Mouse (Mus musculus) neural tube, embryonic 13.5 days (tissue): Measurements from ENCODE around the gene Aarsd1. TPM values are rescaled to one million over a fixed set of nuclear protein-coding genes. Genes with fewer than 3 reads are reported as not detected.
"Not testable (repeated sequence)": the region's sequence is repeated elsewhere in the genome, so short reads cannot be mapped to it uniquely, and the experiment has no call there.

Experiments
- ATAC-seq: fragments of 200-750 bp; cut with Nextera tagmentation; 2 replicates; pipeline ENCODE4 v1.8.0; 2017; ENCODE audit warnings: low read depth, mild to moderate bottlenecking, moderate TSS enrichment, moderate library complexity
- H3K27ac ChIP-seq: fragments of 300-500 bp; sonication (generic); replicated peaks from 2 replicates; pipeline ENCODE4 v1.5.1; 2015; ENCODE audit warnings: moderate library complexity, mild to moderate bottlenecking, inconsistent platforms
- H3K27me3 ChIP-seq: fragments of 300-500 bp; sonication (generic); 2 replicates; pipeline ENCODE4 v1.6.1; 2015; ENCODE audit warnings: mild to moderate bottlenecking, inconsistent platforms
- H3K36me3 ChIP-seq: fragments of 300-500 bp; sonication (generic); 2 replicates; pipeline ENCODE4 v1.6.1; 2015; ENCODE audit warnings: mild to moderate bottlenecking, inconsistent platforms
- H3K4me1 ChIP-seq: fragments of 300-500 bp; sonication (generic); replicated peaks from 2 replicates; pipeline ENCODE4 v1.6.1; 2015; ENCODE audit warnings: inconsistent platforms
- H3K4me2 ChIP-seq: fragments of 300-500 bp; sonication (generic); 2 replicates; pipeline ENCODE4 v1.6.1; 2015; ENCODE audit warnings: inconsistent platforms, mild to moderate bottlenecking, moderate library complexity
- H3K4me3 ChIP-seq: fragments of 300-500 bp; sonication (generic); 2 replicates; pipeline ENCODE4 v1.5.1; 2015; ENCODE audit warnings: mild to moderate bottlenecking, inconsistent platforms
- H3K9ac ChIP-seq: fragments of 300-500 bp; sonication (generic); 2 replicates; pipeline ENCODE4 v1.6.1; 2015; ENCODE audit warnings: moderate library complexity, mild to moderate bottlenecking, inconsistent platforms
- H3K9me3 ChIP-seq: fragments of 300-500 bp; sonication (generic); 2 replicates; pipeline ENCODE4 v1.6.1; 2016; ENCODE audit warnings: inconsistent platforms
- WGBS: fragments of 180-500 bp; shearing (Covaris S2); methylation state at CpG from one replicate; pipeline ENCODE4 v1.1.7; 2015; 5-methylcytosine and 5-hydroxymethylcytosine counted together
- polyA plus RNA-seq: library from polyadenylated mRNA; unstranded; fragments of >200 nt; fragmentation: Nextera tagmentation; extraction: Ambion mirVana; gene quantifications from 2 replicates; pipeline ENCODE4 v1.2.1, GENCODE M21; 2015

Aarsd1 gene
- polyA plus RNA-seq, 1 experiment from 2014 or later, result 90.0 TPM

DNA sequence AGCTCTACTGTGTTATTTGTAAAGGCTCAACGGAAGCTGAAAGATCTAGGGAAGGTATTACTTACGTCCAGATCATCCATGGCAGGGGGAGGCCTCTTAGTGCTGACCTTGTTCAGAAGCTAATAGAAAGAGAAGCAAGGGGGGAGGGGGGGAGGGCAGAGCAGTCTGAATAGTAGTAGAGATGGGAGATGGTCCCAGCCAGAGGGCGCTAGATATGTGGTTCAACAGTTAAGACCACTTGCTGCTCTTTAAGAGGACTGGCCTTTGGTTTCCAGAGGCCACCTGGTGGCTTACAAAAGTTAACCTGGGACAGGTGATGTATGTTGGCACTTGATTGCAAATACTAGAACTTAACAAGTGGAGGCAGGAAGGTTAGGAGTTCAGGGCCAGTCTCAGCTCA, 2.2 kb upstream of the Aarsd1 start:
- WGBS, result 24% methylated on average over 3 of the region's 3 CpGs
- H3K4me1 ChIP-seq, result peaks cover 17% of the 10 kb centered on the region
- no peak overlapping the region for H3K9ac ChIP-seq
- H3K9me3 ChIP-seq, result no peaks in the 10 kb centered on the region
- H3K27ac ChIP-seq, result no peak overlapping the region
- ATAC-seq, result no peak
- no peak overlapping the region for H3K4me3 ChIP-seq
- no peaks in the 10 kb centered on the region for H3K36me3 ChIP-seq
- H3K27me3 ChIP-seq, result no peaks in the 10 kb centered on the region
- H3K4me2 ChIP-seq, result no peak overlapping the region

DNA sequence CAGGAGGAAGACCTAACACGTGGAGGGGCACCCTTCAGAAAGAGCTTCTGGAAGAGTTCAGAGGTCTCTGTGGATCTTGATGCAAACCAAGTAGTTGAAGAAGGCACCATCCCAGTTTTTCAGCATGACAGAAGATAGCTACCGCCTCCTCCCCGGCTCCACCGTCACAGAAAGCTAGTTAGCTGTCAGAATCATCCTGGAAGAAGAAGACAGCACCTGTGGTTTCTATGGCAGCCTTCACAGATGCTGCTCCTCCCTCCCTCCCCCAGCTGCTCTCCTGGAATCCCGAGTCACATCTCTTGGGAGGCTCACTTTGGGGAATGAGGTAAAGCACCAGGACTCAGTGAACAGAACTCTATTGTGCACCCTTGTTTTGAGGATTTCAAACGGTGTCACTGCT, 1.6 kb upstream of the Aarsd1 start:
- Histone ChIP-seq H3K27ac (no peak overlapping the region), H3K9me3 (no peaks in the 10 kb centered on the region), H3K4me1 (peaks cover 10% of the 10 kb centered on the region), H3K4me2 (no peak overlapping the region), H3K27me3 (no peaks in the 10 kb centered on the region), H3K4me3 (no peak overlapping the region), H3K36me3 (peaks cover under 1% of the 10 kb centered on the region; the same call in 1 of the 2 replicates), H3K9ac (no peak overlapping the region)
- no peak for ATAC-seq
- 64% methylated on average over 6 of the region's 6 CpGs for WGBS

DNA sequence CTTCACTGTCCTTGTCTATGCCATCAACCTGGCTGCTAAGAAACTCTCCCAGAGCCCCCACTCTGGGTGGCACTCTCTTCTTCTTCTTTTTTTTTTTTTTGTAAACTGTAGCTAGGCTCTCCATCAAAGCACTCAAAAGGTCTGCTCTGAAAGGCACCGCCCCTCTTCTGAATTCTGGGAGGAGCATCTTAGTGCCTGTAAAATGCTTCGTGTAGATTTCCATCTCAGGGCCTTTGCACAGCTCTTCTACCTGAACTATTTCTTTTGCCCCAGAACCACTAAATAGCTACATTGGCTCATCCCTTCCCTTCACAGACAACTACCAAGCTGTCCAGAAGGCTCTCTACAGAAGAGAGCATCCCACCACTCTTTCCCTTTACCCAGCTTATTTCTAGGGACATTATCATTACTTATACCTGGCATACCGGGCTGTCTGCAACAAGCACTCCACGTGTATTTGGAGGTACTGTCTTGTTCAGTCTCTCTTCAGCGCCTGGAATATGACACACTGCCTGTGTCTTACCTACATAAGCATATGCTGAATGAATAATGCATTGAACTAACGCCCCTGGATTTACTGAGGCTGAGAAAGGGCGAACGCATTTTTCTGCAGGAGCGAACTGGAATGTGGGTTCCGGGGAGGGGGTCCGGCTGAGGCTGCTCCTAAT, 848 bp downstream of the Aarsd1 start:
- H3K27ac ChIP-seq, result peak overlapping the region; percentile 87
- no peak for ATAC-seq

DNA sequence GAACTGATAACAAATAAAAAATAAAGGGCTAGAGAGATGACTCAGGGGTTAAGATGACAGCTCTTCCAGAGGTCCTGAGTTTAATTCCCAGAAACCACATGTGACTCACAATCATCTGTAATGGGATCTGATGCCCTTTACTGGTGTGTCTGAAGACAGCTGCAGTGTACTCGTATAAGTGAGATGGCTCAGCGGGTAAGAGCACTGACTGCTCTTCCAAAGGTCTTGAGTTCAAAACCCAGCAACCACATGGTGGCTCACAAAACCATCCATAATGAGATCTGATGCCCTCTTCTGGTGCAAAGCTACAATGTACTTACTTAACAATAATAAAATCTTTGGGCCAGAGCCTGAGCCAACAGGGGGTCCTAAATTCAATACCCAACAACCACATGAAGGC, 2.1 kb downstream of the Aarsd1 start:
- Histone ChIP-seq H3K4me1 (peaks cover 8% of the 10 kb centered on the region), H3K27ac (no peak overlapping the region), H3K27me3 (no peaks in the 10 kb centered on the region), H3K4me2 (no peak overlapping the region), H3K36me3 (peaks cover 35% of the 10 kb centered on the region), H3K4me3 (no peak overlapping the region), H3K9ac (no peak overlapping the region), H3K9me3 (no peaks in the 10 kb centered on the region)
- ATAC-seq, result no peak
- 84% methylated on average over 2 of the region's 2 CpGs for WGBS

More for the DNA sequence above, 848 bp downstream of the Aarsd1 start:
- H3K36me3 ChIP-seq, result peaks cover 22% of the 10 kb centered on the region
- H3K9ac ChIP-seq, result peak overlapping the region; percentile 89
- peak overlapping the region; percentile 88 for H3K4me2 ChIP-seq
- H3K4me3 ChIP-seq, result peak overlapping the region; percentile 83
- WGBS, result 3% methylated on average over 11 of the region's 11 CpGs
- no peaks in the 10 kb centered on the region for H3K27me3 ChIP-seq
- H3K9me3 ChIP-seq, result no peaks in the 10 kb centered on the region
- H3K4me1 ChIP-seq, result peaks cover 8% of the 10 kb centered on the region

DNA sequence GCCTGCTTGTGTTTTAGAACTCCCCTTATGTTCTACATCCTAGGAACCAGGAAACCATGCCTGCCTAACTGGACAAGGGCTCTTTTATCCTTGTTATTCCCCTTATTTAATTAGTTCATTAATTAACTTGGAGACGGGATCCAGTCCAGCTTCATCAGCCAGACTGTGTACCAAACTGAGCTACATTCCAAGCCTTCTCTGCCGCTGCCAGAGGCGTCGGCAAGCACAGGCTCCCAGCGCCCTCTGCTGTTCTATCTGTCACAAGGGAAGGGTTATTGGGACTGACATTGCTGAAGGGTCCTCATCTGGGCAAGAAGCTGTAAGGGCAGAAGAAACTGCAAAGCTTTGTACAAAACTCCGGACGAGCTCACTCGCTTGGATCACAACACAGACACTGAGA, 22.3 kb downstream of the Aarsd1 start:
- ATAC-seq, result peak; percentile 56; the same call in 1 of the 2 replicates
- H3K27me3 ChIP-seq, result no peaks in the 10 kb centered on the region
- no peak overlapping the region for H3K27ac ChIP-seq
- H3K4me1 ChIP-seq, result no peaks in the 10 kb centered on the region
- 8% methylated on average over 8 of the region's 8 CpGs for WGBS
- H3K4me2 ChIP-seq, result no peak overlapping the region
- H3K9me3 ChIP-seq, result no peaks in the 10 kb centered on the region
- no peak overlapping the region for H3K4me3 ChIP-seq
- no peak overlapping the region for H3K9ac ChIP-seq
- no peaks in the 10 kb centered on the region for H3K36me3 ChIP-seq

DNA sequence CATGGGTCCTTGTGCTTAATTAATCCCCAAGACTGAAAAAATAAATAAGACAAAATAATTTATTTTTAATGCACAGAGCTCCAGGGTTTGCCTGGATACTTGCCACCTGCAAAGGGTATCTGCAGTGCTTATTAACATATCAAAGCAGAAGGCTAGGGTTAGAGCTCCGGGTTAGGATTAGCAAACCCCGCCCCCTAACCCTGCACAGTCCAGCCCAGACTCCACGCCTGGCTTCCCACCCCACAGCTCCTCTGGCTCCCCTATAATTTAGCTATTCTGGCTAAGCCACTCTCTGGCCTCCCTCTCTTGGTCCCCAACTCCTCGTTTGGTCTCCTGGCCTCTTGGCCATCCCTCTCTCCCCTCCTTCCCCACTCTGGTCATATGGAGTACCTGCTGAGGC, 35.6 kb downstream of the Aarsd1 start:
- H3K9me3 ChIP-seq, result no peaks in the 10 kb centered on the region
- no peak overlapping the region for H3K4me2 ChIP-seq
- no peak for ATAC-seq
- H3K4me3 ChIP-seq, result no peak overlapping the region
- no peak overlapping the region for H3K27ac ChIP-seq
- no peaks in the 10 kb centered on the region for H3K27me3 ChIP-seq
- H3K9ac ChIP-seq, result no peak overlapping the region
- no peaks in the 10 kb centered on the region for H3K36me3 ChIP-seq
- no peaks in the 10 kb centered on the region for H3K4me1 ChIP-seq
- WGBS, result 12% methylated on average over 4 of the region's 4 CpGs

DNA sequence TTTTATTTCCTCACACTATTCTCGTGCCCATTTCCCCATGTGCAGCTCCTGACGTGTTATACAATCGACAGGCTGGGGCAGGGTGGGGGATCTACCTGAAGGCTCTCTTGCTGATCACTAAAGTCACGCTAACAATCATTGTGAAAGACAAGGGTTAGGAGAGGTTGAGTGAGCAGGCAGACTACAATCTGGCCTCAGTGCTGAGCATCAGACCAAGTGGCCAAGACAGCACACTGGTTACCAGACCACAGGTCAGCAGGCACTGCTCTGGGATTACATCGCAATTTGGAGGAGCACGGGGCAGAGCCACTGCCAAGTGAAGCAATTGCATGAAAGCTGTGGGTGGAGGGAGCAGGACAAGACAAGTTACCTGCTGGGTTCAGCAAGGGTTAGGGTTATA, 38.5 kb downstream of the Aarsd1 start:
- Histone ChIP-seq H3K4me1 (no peaks in the 10 kb centered on the region), H3K9ac (no peak overlapping the region), H3K9me3 (no peaks in the 10 kb centered on the region), H3K36me3 (no peaks in the 10 kb centered on the region), H3K4me2 (no peak overlapping the region), H3K27ac (no peak overlapping the region), H3K27me3 (no peaks in the 10 kb centered on the region), H3K4me3 (no peak overlapping the region)
- WGBS, result 83% methylated on average over 6 of the region's 6 CpGs
- no peak for ATAC-seq

DNA sequence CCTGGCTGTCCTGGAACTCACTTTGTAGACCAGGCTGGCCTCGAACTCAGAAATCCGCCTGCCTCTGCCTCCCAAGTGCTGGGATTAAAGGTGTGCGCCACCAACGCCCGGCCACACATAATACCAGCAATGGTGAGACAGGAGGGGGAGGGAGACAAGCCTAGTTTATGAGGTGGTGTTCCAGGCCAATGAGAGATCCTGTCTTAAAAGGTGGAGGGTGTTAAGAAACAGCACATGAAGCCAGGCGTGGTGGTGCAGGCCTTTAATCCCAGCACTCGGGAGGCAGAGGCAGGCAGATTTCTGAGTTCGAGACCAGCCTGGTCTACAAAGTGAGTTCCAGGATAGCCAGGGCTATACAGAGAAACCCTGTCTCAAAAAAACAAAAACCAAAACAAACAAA, 39.2 kb downstream of the Aarsd1 start:
- WGBS, result 93% methylated on average over 8 of the region's 8 CpGs
- H3K4me1 ChIP-seq, H3K27ac ChIP-seq, H3K27me3 ChIP-seq, H3K4me3 ChIP-seq, H3K4me2 ChIP-seq, H3K36me3 ChIP-seq, H3K9ac ChIP-seq, H3K9me3 ChIP-seq, ATAC-seq: not testable (repeated sequence)

DNA sequence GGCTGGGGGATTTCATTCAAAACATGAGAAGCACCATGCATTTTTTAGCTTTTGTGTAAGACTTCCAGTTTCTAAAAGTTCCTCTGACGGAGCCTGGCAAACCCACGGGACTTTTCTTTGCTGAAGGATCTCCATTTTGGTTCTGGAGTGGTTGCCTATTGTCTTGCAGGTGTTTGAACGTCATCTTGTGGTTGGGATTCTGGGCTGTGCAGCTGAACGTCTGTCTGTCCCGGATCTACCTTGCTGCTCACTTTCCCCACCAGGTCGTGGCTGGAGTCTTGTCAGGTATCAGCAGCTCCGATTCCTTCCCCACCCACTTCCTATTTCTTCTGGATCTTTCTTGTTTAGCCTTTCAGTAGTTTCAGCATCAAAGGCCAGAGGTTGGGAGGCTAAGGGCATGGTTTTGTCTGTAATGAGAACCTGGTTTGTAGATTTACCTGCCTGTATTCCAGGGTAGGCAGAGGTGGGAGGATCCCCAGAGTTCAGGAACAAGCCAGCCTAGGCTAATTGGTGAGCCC, 42.9 kb downstream of the Aarsd1 start:
- WGBS, result 77% methylated on average over 7 of the region's 7 CpGs
- Histone ChIP-seq H3K4me3 (no peak overlapping the region), H3K4me2 (no peak overlapping the region), H3K9me3 (no peaks in the 10 kb centered on the region), H3K4me1 (no peaks in the 10 kb centered on the region), H3K9ac (no peak overlapping the region), H3K27ac (no peak overlapping the region), H3K27me3 (no peaks in the 10 kb centered on the region), H3K36me3 (no peaks in the 10 kb centered on the region)
- no peak for ATAC-seq

DNA sequence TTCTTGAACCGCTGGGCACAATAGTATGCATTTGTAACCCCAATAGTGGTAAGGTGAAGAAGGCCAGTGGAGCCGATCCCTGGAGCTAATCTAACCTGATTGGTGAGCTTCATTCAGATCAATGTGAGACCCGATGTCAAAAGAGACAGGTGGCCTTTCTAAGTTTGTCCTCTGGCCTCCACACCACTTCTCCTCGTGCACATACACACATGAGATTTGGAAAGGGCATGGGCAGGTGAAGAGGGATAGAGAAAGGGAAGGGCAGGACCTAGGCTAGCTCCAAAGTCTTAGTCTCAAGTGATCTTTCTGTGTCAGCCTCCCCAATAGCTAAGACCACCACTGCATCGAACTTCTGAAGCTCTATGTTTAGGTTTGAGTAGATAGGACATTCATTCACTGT, 47.3 kb downstream of the Aarsd1 start:
- WGBS, result 87% methylated on average over 5 of the region's 5 CpGs
- Histone ChIP-seq H3K27ac (no peak overlapping the region), H3K36me3 (no peaks in the 10 kb centered on the region), H3K4me2 (no peak overlapping the region), H3K4me3 (no peak overlapping the region), H3K9ac (no peak overlapping the region), H3K27me3 (no peaks in the 10 kb centered on the region), H3K9me3 (no peaks in the 10 kb centered on the region), H3K4me1 (no peaks in the 10 kb centered on the region)
- ATAC-seq, result no peak

DNA sequence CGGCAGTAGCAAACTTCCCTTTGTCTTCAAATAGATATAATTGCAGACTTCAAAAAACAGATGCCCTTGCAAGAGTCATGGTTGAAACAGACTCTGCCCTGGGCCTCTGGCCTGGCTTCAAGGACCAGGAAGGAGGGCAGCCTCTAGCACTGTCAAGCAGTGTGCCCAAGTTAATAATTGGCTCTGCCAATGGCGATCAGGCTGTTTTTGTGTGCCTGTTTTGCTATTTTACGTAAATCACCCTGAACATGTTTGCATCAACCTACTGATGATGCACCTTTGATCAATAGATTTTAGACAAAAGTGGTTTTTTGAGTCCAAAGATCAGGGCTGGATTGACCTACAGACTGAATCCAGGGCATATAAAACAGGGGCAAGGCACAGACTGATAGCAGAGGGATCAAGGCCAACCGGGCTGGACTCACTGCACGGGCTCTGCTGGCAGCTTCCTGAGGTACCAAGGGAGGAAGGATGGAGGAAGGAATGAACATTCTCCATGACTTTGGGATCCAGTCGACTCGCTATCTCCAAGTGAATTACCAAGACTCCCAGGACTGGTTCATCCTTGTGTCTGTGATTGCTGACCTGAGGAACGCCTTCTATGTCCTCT, 50.0 kb downstream of the Aarsd1 start, which contains the start of gene G6pc:
Gene G6pc, plus strand, starts transcription at position 236 of the 610 bp plus-strand sequence.
- H3K9me3 ChIP-seq, result no peaks in the 10 kb centered on the region
- no peak within 1 kb of the TSS for H3K4me3 ChIP-seq
- no peaks in the 10 kb centered on the region for H3K4me1 ChIP-seq
- H3K9ac ChIP-seq, result no peak within 1 kb of the TSS
- H3K27ac ChIP-seq, result no peak within 1 kb of the TSS
- WGBS, result 89% methylated on average over 8 of the region's 8 CpGs
- no peaks in the 10 kb centered on the region for H3K36me3 ChIP-seq
- no peak for ATAC-seq
- no peak within 1 kb of the TSS for H3K4me2 ChIP-seq
- no peaks in the 10 kb centered on the region for H3K27me3 ChIP-seq

DNA sequence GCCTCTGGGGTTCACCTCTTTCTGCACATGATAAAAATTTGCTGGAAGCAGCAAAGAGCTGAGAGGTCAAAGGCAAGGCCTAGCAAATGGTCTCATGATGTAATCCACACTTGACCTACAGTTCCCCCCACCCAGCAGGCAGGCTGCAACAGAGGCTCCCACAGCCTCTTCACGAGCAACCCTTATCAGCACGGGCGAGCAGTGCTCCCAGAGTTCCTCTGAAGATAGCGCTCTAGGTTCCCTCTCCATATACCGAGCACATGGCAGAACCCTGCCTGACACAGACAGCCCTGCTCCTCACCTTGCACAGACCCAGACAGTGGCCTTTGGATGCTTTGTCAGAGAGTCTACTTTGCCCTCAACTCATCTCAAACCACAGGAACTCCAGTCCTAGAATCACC, 52.9 kb downstream of the Aarsd1 start:
- Histone ChIP-seq H3K4me2 (no peak overlapping the region), H3K9me3 (no peaks in the 10 kb centered on the region), H3K36me3 (no peaks in the 10 kb centered on the region), H3K4me3 (no peak overlapping the region), H3K27ac (no peak overlapping the region), H3K4me1 (no peaks in the 10 kb centered on the region), H3K27me3 (no peaks in the 10 kb centered on the region), H3K9ac (no peak overlapping the region)
- no peak for ATAC-seq
- WGBS, result 87% methylated on average over 5 of the region's 5 CpGs
